Mouse (Mus musculus) limb, embryonic 13.5 days (tissue): ENCODE measurements at regions not wholly inside any gene's neighbourhood (a gene's known extent, or its start where the extent isn't known, plus 50 kb on each side); places are given as distances from the start of the nearest gene placed in this dataset.

ENCODE experiments used
- ATAC-seq: fragments of 200-750 bp; cut with Nextera tagmentation; 2 replicates; pipeline ENCODE4 v1.8.0; 2017; ENCODE audit warnings: low read depth, moderate number of reproducible peaks, moderate TSS enrichment; ENCODE audit not compliant: low FRiP score
- H3K27ac ChIP-seq: fragments of 300-500 bp; sonication (generic); 2 replicates; pipeline ENCODE4 v1.5.1; 2015; ENCODE audit warnings: inconsistent platforms, mild to moderate bottlenecking, moderate library complexity
- H3K27me3 ChIP-seq: fragments of 300-500 bp; sonication (generic); 2 replicates; pipeline ENCODE4 v1.6.1; 2015; ENCODE audit warnings: mild to moderate bottlenecking, inconsistent platforms
- H3K36me3 ChIP-seq: fragments of 300-500 bp; sonication (generic); 2 replicates; pipeline ENCODE4 v1.6.1; 2015; ENCODE audit warnings: inconsistent platforms, mild to moderate bottlenecking, moderate library complexity
- H3K4me1 ChIP-seq: fragments of 300-500 bp; sonication (generic); 2 replicates; pipeline ENCODE4 v1.6.1; 2015; ENCODE audit warnings: inconsistent platforms
- H3K4me2 ChIP-seq: fragments of 300-500 bp; sonication (generic); replicated peaks from 2 replicates; pipeline ENCODE4 v1.6.1; 2015; ENCODE audit warnings: inconsistent platforms, mild to moderate bottlenecking, moderate library complexity
- H3K4me3 ChIP-seq: fragments of 300-500 bp; sonication (generic); 2 replicates; pipeline ENCODE4 v1.5.1; 2015; ENCODE audit warnings: moderate library complexity, mild to moderate bottlenecking, inconsistent platforms
- H3K9ac ChIP-seq: fragments of 300-500 bp; sonication (generic); 2 replicates; pipeline ENCODE4 v1.6.1; 2015; ENCODE audit warnings: mild to moderate bottlenecking, inconsistent platforms
- H3K9me3 ChIP-seq: fragments of 300-500 bp; sonication (generic); 2 replicates; pipeline ENCODE4 v1.6.1; 2016; ENCODE audit warnings: inconsistent platforms
- WGBS: fragments of 180-500 bp; shearing (Covaris S2); methylation state at CpG from one replicate; pipeline ENCODE4 v1.1.7; 2015; 5-methylcytosine and 5-hydroxymethylcytosine counted together

DNA sequence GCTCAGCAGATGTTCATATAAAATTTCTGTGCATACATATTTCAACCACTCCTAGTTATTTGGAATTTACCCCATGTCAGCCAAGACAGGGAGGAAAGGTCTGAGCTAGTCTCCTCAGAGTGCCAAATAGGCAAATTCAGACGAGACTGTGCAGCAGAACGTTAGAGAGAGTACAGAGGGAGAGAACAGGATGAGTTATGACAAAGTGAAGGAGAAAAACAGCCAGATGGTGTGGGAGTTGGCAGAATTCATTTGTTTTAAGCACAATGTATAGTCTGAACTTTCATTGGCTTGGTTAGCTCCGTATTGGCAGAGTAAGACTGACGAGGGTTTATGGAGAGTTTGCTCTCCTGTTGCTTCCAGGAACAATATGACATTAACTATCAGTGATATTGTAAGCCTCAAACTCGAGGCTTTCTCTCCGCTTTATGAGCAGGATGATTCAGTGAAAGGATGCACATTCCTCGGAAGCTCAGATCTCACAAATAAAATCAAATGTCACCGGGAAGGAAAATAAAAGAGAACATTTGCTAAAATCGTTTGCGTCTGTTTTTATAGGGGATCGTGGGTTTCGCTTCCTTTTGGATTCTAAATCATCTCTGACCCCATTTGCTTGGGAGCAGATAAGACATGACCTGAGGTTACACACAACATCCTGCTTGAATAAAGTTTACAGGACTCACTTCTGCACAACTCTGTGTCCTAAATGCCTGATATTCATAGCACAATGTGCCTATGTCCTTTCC is 435.8 kb upstream of the Dph6 start:
- 22% methylated on average over 12 of the region's 12 CpGs for WGBS
- H3K4me2 ChIP-seq = no peak overlapping the region
- ATAC-seq = no peak

GRCm38 (mm10) chr2:115095351-115095750 is 440.6 kb upstream of the Dph6 start:
- no peak overlapping the region for H3K27ac ChIP-seq
- WGBS = 36% methylated on average over 12 of the region's 12 CpGs
- H3K4me3 ChIP-seq = no peak overlapping the region
- peaks cover 18% of the 10 kb centered on the region; the same call in 1 of the 2 replicates for H3K4me1 ChIP-seq
- H3K27me3 ChIP-seq = peaks cover 68% of the 10 kb centered on the region
- peak overlapping the region; percentile 41 for H3K4me2 ChIP-seq
- no peak overlapping the region for H3K9ac ChIP-seq
- H3K36me3 ChIP-seq = no peaks in the 10 kb centered on the region
- peak; percentile 67; the same call in 1 of the 2 replicates for ATAC-seq
- no peaks in the 10 kb centered on the region for H3K9me3 ChIP-seq

More for the DNA sequence above, 435.8 kb upstream of the Dph6 start:
- H3K36me3 ChIP-seq = no peaks in the 10 kb centered on the region
- no peak overlapping the region for H3K9ac ChIP-seq
- peaks cover 16% of the 10 kb centered on the region; the same call in 1 of the 2 replicates for H3K4me1 ChIP-seq
- H3K4me3 ChIP-seq = no peak overlapping the region
- H3K27ac ChIP-seq = no peak overlapping the region
- peaks cover 64% of the 10 kb centered on the region for H3K27me3 ChIP-seq
- no peaks in the 10 kb centered on the region for H3K9me3 ChIP-seq

DNA sequence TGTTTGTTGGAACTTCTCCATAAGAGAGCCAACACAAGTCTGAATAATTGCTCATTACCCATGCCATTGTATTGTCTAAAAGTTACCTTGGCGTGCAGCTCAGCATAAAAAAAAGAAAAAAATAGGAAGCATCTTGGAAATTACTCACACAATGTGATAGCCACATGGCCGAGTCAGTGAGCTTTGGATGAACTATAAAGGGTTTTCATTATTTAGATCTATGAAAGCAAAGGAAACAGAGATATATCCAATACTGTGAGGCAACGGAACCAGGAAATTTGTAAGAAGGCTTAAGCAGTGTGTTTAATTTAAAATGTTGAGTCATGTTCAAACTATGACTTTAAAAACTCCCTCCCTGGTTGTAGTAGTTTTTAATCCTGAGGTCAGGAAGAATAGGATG is 446.7 kb upstream of the Dph6 start:
- no peak for ATAC-seq
- Histone ChIP-seq H3K4me3 (no peak overlapping the region), H3K9me3 (no peaks in the 10 kb centered on the region), H3K4me1 (no peaks in the 10 kb centered on the region), H3K27me3 (peaks cover 63% of the 10 kb centered on the region), H3K36me3 (no peaks in the 10 kb centered on the region), H3K9ac (no peak overlapping the region), H3K27ac (no peak overlapping the region), H3K4me2 (no peak overlapping the region)
- 79% methylated on average over 3 of the region's 3 CpGs for WGBS

GRCm38 (mm10) chr2:115119429-115120205 is 461.9 kb upstream of the BC052040 start:
- Histone ChIP-seq H3K9me3 (no peaks in the 10 kb centered on the region), H3K4me3 (no peak overlapping the region), H3K4me2 (no peak overlapping the region), H3K27me3 (peaks cover 39% of the 10 kb centered on the region), H3K4me1 (no peaks in the 10 kb centered on the region), H3K36me3 (no peaks in the 10 kb centered on the region), H3K9ac (no peak overlapping the region), H3K27ac (no peak overlapping the region)
- ATAC-seq = no peak
- WGBS = 80% methylated on average over 9 of the region's 9 CpGs

- no peak overlapping the region for H3K4me3 ChIP-seq
- ATAC-seq = no peak
- no peaks in the 10 kb centered on the region for H3K36me3 ChIP-seq
- no peak overlapping the region for H3K9ac ChIP-seq
- WGBS = 50% methylated on average over 3 of the region's 3 CpGs
- no peaks in the 10 kb centered on the region for H3K4me1 ChIP-seq
- no peaks in the 10 kb centered on the region for H3K9me3 ChIP-seq
- no peak overlapping the region for H3K27ac ChIP-seq
- no peak overlapping the region for H3K4me2 ChIP-seq
- H3K27me3 ChIP-seq = peaks cover 36% of the 10 kb centered on the region
Observed at GRCm38 (mm10) chr2:115120206-115120503, 461.4 kb upstream of the BC052040 start.

GRCm38 (mm10) chr2:115126625-115127369 is 454.7 kb upstream of the BC052040 start:
- H3K36me3 ChIP-seq = no peaks in the 10 kb centered on the region
- no peak overlapping the region for H3K4me3 ChIP-seq
- no peak for ATAC-seq
- no peaks in the 10 kb centered on the region for H3K9me3 ChIP-seq
- H3K27ac ChIP-seq = no peak overlapping the region
- H3K9ac ChIP-seq = no peak overlapping the region
- H3K27me3 ChIP-seq = peaks cover 47% of the 10 kb centered on the region
- H3K4me2 ChIP-seq = no peak overlapping the region
- 72% methylated on average over 6 of the region's 6 CpGs for WGBS
- 0 out of 2 replicates have a peak, but pooled peaks cover 3% of the 10 kb centered on the region for H3K4me1 ChIP-seq

DNA sequence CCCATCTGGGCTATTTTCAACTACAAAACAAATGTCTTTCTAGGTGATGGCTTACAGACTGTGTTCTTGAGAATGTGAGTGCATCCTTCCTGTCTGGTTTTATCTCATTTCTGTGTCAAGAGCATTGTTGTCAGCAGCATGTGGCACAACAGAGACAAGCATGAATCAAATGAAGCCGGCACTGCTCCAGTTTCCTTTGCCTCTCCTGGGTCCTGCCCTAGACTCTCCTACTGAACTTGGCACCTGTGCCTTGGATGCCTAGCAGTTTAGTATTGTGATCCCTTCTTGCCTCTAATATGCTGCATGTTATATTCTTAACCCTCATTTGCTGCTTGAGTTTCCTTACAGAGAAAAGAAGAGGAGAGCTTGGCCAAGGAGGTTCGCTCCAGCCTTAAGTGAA is 449.8 kb upstream of the BC052040 start:
- 0 out of 2 replicates have a peak, but pooled peaks cover 3% of the 10 kb centered on the region for H3K4me1 ChIP-seq
- peaks cover 41% of the 10 kb centered on the region for H3K27me3 ChIP-seq
- no peak overlapping the region for H3K9ac ChIP-seq
- no peak overlapping the region for H3K4me3 ChIP-seq
- no peaks in the 10 kb centered on the region for H3K9me3 ChIP-seq
- no peaks in the 10 kb centered on the region for H3K36me3 ChIP-seq
- no peak overlapping the region for H3K4me2 ChIP-seq
- 37% methylated on average over 2 of the region's 2 CpGs for WGBS
- ATAC-seq = no peak
- H3K27ac ChIP-seq = no peak overlapping the region

DNA sequence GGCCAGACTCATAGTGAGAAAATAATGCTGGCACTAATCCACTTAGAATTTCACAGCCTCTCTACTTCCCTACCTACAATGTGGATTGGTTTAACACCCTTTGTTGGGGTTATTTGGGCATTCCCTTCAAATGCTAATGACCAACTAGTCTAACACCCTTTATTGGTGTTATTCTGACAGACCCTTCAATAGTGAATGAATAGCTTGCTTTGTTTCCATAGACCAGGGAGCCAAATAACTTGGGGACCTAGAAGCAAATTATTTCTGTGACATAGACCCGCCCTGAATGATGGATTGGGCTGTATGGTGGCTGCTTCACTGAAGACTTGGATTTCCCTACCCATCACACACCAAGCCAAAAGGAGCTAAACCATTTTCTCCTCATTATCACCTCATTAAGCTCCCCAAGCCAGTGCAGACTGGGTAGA is 449.3 kb upstream of the BC052040 start:
- 0 out of 2 replicates have a peak, but pooled peaks cover 3% of the 10 kb centered on the region for H3K4me1 ChIP-seq
- peaks cover 36% of the 10 kb centered on the region for H3K27me3 ChIP-seq
- H3K9me3 ChIP-seq = no peaks in the 10 kb centered on the region
- WGBS = 10% methylated on average over 1 of the region's 1 CpGs
- H3K36me3 ChIP-seq = no peaks in the 10 kb centered on the region
- no peak overlapping the region for H3K4me3 ChIP-seq
- peak; percentile 19; the same call in 1 of the 2 replicates for ATAC-seq
- H3K27ac ChIP-seq = no peak overlapping the region
- no peak overlapping the region for H3K9ac ChIP-seq
- no peak overlapping the region for H3K4me2 ChIP-seq

- Histone ChIP-seq H3K36me3 (no peaks in the 10 kb centered on the region), H3K4me3 (no peak overlapping the region), H3K4me1 (no peaks in the 10 kb centered on the region), H3K27me3 (peaks cover 22% of the 10 kb centered on the region), H3K4me2 (no peak overlapping the region), H3K9ac (no peak overlapping the region), H3K27ac (no peak overlapping the region), H3K9me3 (no peaks in the 10 kb centered on the region)
- no peak for ATAC-seq
Observed at GRCm38 (mm10) chr2:115141416-115141815, 440.1 kb upstream of the BC052040 start.

- H3K4me1 ChIP-seq = no peaks in the 10 kb centered on the region
- no peak overlapping the region for H3K9ac ChIP-seq
- WGBS = 61% methylated on average over 5 of the region's 5 CpGs
- no peaks in the 10 kb centered on the region for H3K9me3 ChIP-seq
- H3K36me3 ChIP-seq = no peaks in the 10 kb centered on the region
- H3K4me3 ChIP-seq = no peak overlapping the region
- no peak for ATAC-seq
- no peak overlapping the region for H3K4me2 ChIP-seq
- no peak overlapping the region for H3K27ac ChIP-seq
- H3K27me3 ChIP-seq = no peaks in the 10 kb centered on the region
Observed at GRCm38 (mm10) chr2:115172111-115172510, 409.4 kb upstream of the BC052040 start.

DNA sequence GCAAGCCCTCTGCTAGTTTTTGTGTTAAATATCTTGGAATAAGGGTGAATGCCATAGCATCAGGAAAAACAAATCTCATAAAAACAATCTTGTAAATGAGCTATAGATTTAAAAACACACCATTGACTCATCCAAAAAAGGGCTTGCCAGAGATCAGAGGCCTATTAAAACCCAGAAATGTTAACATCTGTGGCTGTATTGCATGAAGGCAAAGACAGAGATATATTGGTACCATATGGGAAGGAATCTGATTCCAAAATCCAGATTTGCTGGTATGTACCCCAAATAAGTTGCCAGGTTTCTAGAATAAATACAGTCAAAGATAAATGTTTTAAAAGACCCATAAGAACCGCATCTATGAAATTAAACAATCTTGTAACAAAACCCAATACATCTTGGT is 404.4 kb upstream of the BC052040 start:
- Histone ChIP-seq H3K36me3 (no peaks in the 10 kb centered on the region), H3K9ac (no peak overlapping the region), H3K4me3 (no peak overlapping the region), H3K9me3 (no peaks in the 10 kb centered on the region), H3K4me2 (no peak overlapping the region), H3K4me1 (no peaks in the 10 kb centered on the region), H3K27ac (no peak overlapping the region), H3K27me3 (no peaks in the 10 kb centered on the region)
- no peak for ATAC-seq
- WGBS = 72% methylated on average over 1 of the region's 1 CpGs

- no peak for ATAC-seq
- WGBS = 67% methylated on average over 1 of the region's 1 CpGs
- Histone ChIP-seq H3K4me1 (no peaks in the 10 kb centered on the region), H3K4me3 (no peak overlapping the region), H3K4me2 (no peak overlapping the region), H3K9ac (no peak overlapping the region), H3K27me3 (no peaks in the 10 kb centered on the region), H3K36me3 (no peaks in the 10 kb centered on the region), H3K9me3 (no peaks in the 10 kb centered on the region), H3K27ac (no peak overlapping the region)
Observed at GRCm38 (mm10) chr2:115177896-115178295, 403.6 kb upstream of the BC052040 start.
